Mouse (Mus musculus): ENCODE measurements around the gene Nipsnap1.

- TF ChIP-seq CTCF (IDR thresholded peaks at IDR 0.05; ENCODE audit: low read depth) (no peak), EP300 (IDR thresholded peaks at IDR 0.05; ENCODE audit: low read depth) (no peak)
Observed at GRCm38 (mm10) chr11:4921751-4922150, 48.0 kb downstream of the Nipsnap1 start.

Data from liver, postnatal 0 days (tissue).